Mouse (Mus musculus): ENCODE measurements around the gene Popdc2. TPM values are rescaled to one million over a fixed set of nuclear protein-coding genes. Genes with fewer than 3 reads are reported as not detected.

The Popdc2 gene
- polyA plus RNA-seq, 1 experiment from 2014 or later: 16.6 TPM

- Histone ChIP-seq H3K4me3 (ENCODE audit: low read depth, low read length) (no peak overlapping the region), H3K9me3 (ENCODE audit: control insufficient read depth) (no peaks in the 10 kb centered on the region), H3K4me2 (replicated peaks; ENCODE audit: low read depth) (no peak overlapping the region), H3K36me3 (ENCODE audit: control insufficient read depth, insufficient read depth) (peaks cover 4% of the 10 kb centered on the region; the same call in 1 of the 2 replicates), H3K27ac (ENCODE audit: low read depth, low read length) (no peak overlapping the region), H3K9ac (ENCODE audit: low read depth, low read length) (no peak overlapping the region), H3K4me1 (replicated peaks; ENCODE audit: control insufficient read depth, insufficient read depth, low read length) (no peaks in the 10 kb centered on the region), H3K27me3 (replicated peaks; ENCODE audit: control insufficient read depth, insufficient read depth, low read length) (no peaks in the 10 kb centered on the region)
- WGBS: 63% methylated on average over 3 of the region's 3 CpGs
- ATAC-seq: no peak
- no peak for TF ChIP-seq CTCF (IDR thresholded peaks at IDR 0.05; ENCODE audit: low read depth)
Measured at GRCm38 (mm10) chr16:38359857-38360256, 2.2 kb upstream of the Popdc2 start.

GRCm38 (mm10) chr16:38360317-38360716, 1.7 kb upstream of the Popdc2 start:
- ATAC-seq: no peak
- WGBS: 51% methylated on average over 2 of the region's 2 CpGs
- Histone ChIP-seq H3K36me3 (ENCODE audit: control insufficient read depth, insufficient read depth) (peaks cover 4% of the 10 kb centered on the region; the same call in 1 of the 2 replicates), H3K9ac (ENCODE audit: low read depth, low read length) (no peak overlapping the region), H3K27me3 (replicated peaks; ENCODE audit: control insufficient read depth, insufficient read depth, low read length) (no peaks in the 10 kb centered on the region), H3K4me2 (replicated peaks; ENCODE audit: low read depth) (no peak overlapping the region), H3K9me3 (ENCODE audit: control insufficient read depth) (no peaks in the 10 kb centered on the region), H3K4me1 (replicated peaks; ENCODE audit: control insufficient read depth, insufficient read depth, low read length) (no peaks in the 10 kb centered on the region), H3K4me3 (ENCODE audit: low read depth, low read length) (no peak overlapping the region), H3K27ac (ENCODE audit: low read depth, low read length) (no peak overlapping the region)
- no peak for TF ChIP-seq CTCF (IDR thresholded peaks at IDR 0.05; ENCODE audit: low read depth)

- TF ChIP-seq CTCF (IDR thresholded peaks at IDR 0.05; ENCODE audit: low read depth): no peak
- ATAC-seq: no peak
- Histone ChIP-seq H3K27ac (ENCODE audit: low read depth, low read length) (no peak overlapping the region), H3K4me1 (replicated peaks; ENCODE audit: control insufficient read depth, insufficient read depth, low read length) (no peaks in the 10 kb centered on the region), H3K27me3 (replicated peaks; ENCODE audit: control insufficient read depth, insufficient read depth, low read length) (no peaks in the 10 kb centered on the region), H3K9me3 (ENCODE audit: control insufficient read depth) (no peaks in the 10 kb centered on the region), H3K36me3 (ENCODE audit: control insufficient read depth, insufficient read depth) (no peaks in the 10 kb centered on the region), H3K4me2 (replicated peaks; ENCODE audit: low read depth) (peak overlapping the region; percentile 41), H3K9ac (ENCODE audit: low read depth, low read length) (no peak overlapping the region), H3K4me3 (ENCODE audit: low read depth, low read length) (peak overlapping the region; percentile 29)
- 63% methylated on average over 20 of the region's 20 CpGs for WGBS
Measured at GRCm38 (mm10) chr16:38362493-38363255, 665 bp downstream of the Popdc2 start.

- Histone ChIP-seq H3K9me3 (ENCODE audit: control insufficient read depth) (no peaks in the 10 kb centered on the region), H3K4me3 (ENCODE audit: low read depth, low read length) (peak overlapping the region; percentile 29), H3K4me2 (replicated peaks; ENCODE audit: low read depth) (peak overlapping the region; percentile 41), H3K4me1 (replicated peaks; ENCODE audit: control insufficient read depth, insufficient read depth, low read length) (no peaks in the 10 kb centered on the region), H3K9ac (ENCODE audit: low read depth, low read length) (no peak overlapping the region), H3K27me3 (replicated peaks; ENCODE audit: control insufficient read depth, insufficient read depth, low read length) (no peaks in the 10 kb centered on the region), H3K36me3 (ENCODE audit: control insufficient read depth, insufficient read depth) (no peaks in the 10 kb centered on the region), H3K27ac (ENCODE audit: low read depth, low read length) (no peak overlapping the region)
- no peak for ATAC-seq
- TF ChIP-seq CTCF (IDR thresholded peaks at IDR 0.05; ENCODE audit: low read depth): no peak
- WGBS: 50% methylated on average over 3 of the region's 3 CpGs
Measured at GRCm38 (mm10) chr16:38363256-38363595, 1.2 kb downstream of the Popdc2 start.

- H3K4me3 ChIP-seq (ENCODE audit: low read depth, low read length): peak overlapping the region; percentile 29
Measured at GRCm38 (mm10) chr16:38363657-38364056, 1.6 kb downstream of the Popdc2 start.

GRCm38 (mm10) chr16:38365390-38365789, 3.4 kb downstream of the Popdc2 start:
- Histone ChIP-seq H3K9me3 (ENCODE audit: control insufficient read depth) (no peaks in the 10 kb centered on the region), H3K27me3 (replicated peaks; ENCODE audit: control insufficient read depth, insufficient read depth, low read length) (no peaks in the 10 kb centered on the region), H3K4me3 (ENCODE audit: low read depth, low read length) (no peak overlapping the region), H3K4me2 (replicated peaks; ENCODE audit: low read depth) (no peak overlapping the region), H3K36me3 (ENCODE audit: control insufficient read depth, insufficient read depth) (no peaks in the 10 kb centered on the region), H3K27ac (ENCODE audit: low read depth, low read length) (no peak overlapping the region), H3K9ac (ENCODE audit: low read depth, low read length) (no peak overlapping the region), H3K4me1 (replicated peaks; ENCODE audit: control insufficient read depth, insufficient read depth, low read length) (no peaks in the 10 kb centered on the region)
- no peak for ATAC-seq
- WGBS: 90% methylated on average over 10 of the region's 10 CpGs
- TF ChIP-seq CTCF (IDR thresholded peaks at IDR 0.05; ENCODE audit: low read depth): no peak

More at GRCm38 (mm10) chr16:38363657-38364056, 1.6 kb downstream of the Popdc2 start:
- Histone ChIP-seq H3K27me3 (replicated peaks; ENCODE audit: control insufficient read depth, insufficient read depth, low read length) (no peaks in the 10 kb centered on the region), H3K36me3 (ENCODE audit: control insufficient read depth, insufficient read depth) (no peaks in the 10 kb centered on the region), H3K27ac (ENCODE audit: low read depth, low read length) (no peak overlapping the region), H3K4me1 (replicated peaks; ENCODE audit: control insufficient read depth, insufficient read depth, low read length) (no peaks in the 10 kb centered on the region), H3K4me2 (replicated peaks; ENCODE audit: low read depth) (peak overlapping the region; percentile 41), H3K9me3 (ENCODE audit: control insufficient read depth) (no peaks in the 10 kb centered on the region), H3K9ac (ENCODE audit: low read depth, low read length) (no peak overlapping the region)
- no peak for ATAC-seq
- TF ChIP-seq CTCF (IDR thresholded peaks at IDR 0.05; ENCODE audit: low read depth): no peak
- WGBS: 70% methylated on average over 7 of the region's 7 CpGs

Measured in intestine, postnatal 0 days (tissue).